Mouse (Mus musculus) lung, adult 2 months (tissue): ENCODE data around the gene Epha3.

Source experiments
- CTCF ChIP-seq: fragments of 200-500 bp; IDR thresholded peaks from 2 replicates; pipeline ENCODE4 v1.5.1; 2011; ENCODE audit warnings: mild to moderate bottlenecking, low read length, control low read depth; ENCODE audit not compliant: insufficient read depth
- POLR2A ChIP-seq: fragments of 200-500 bp; IDR thresholded peaks from 2 replicates; pipeline ENCODE4 v1.6.1; 2011; ENCODE audit warnings: low read depth, mild to moderate bottlenecking, control low read depth, low read length, borderline replicate concordance; ENCODE audit errors: extremely low read depth

- TF ChIP-seq CTCF (no peak), POLR2A (no peak)
These were observed 225.3 kb downstream of the Epha3 start for GRCm38 (mm10) chr16:63638701-63639100.
